Mouse (Mus musculus) stomach, embryonic 15.5 days (tissue): Measurements from ENCODE around the gene Nmt2. TPM values are rescaled to one million over a fixed set of nuclear protein-coding genes. Genes with fewer than 3 reads are reported as not detected.
A peak's percentile ranks its signal among the peaks of the same experiment; 100 is the strongest.

Source experiments
- ATAC-seq: fragments of 200-750 bp; cut with Nextera tagmentation; 2 replicates; pipeline ENCODE4 v1.8.0; 2017; ENCODE audit warnings: low read depth, moderate number of reproducible peaks, moderate TSS enrichment; ENCODE audit not compliant: insufficient read depth, low FRiP score
- H3K27ac ChIP-seq: fragments of 300-500 bp; sonication (generic); 2 replicates; pipeline ENCODE4 v1.5.1; 2015; ENCODE audit warnings: mild to moderate bottlenecking, inconsistent platforms
- H3K27me3 ChIP-seq: fragments of 300-500 bp; sonication (generic); replicated peaks from 2 replicates; pipeline ENCODE4 v1.6.1; 2015; ENCODE audit warnings: inconsistent platforms
- H3K36me3 ChIP-seq: fragments of 300-500 bp; sonication (generic); 2 replicates; pipeline ENCODE4 v1.6.1; 2015; ENCODE audit warnings: inconsistent platforms
- H3K4me1 ChIP-seq: fragments of 300-500 bp; sonication (generic); 2 replicates; pipeline ENCODE4 v1.6.1; 2015; ENCODE audit warnings: inconsistent platforms
- H3K4me2 ChIP-seq: fragments of 300-500 bp; sonication (generic); 2 replicates; pipeline ENCODE4 v1.6.1; 2015; ENCODE audit warnings: mild to moderate bottlenecking, inconsistent platforms
- H3K4me3 ChIP-seq: fragments of 300-500 bp; sonication (generic); replicated peaks from 2 replicates; pipeline ENCODE4 v1.5.1; 2015; ENCODE audit warnings: inconsistent platforms
- H3K9ac ChIP-seq: fragments of 300-500 bp; sonication (generic); 2 replicates; pipeline ENCODE4 v1.6.1; 2015; ENCODE audit warnings: inconsistent platforms
- H3K9me3 ChIP-seq: fragments of 300-500 bp; sonication (generic); 2 replicates; pipeline ENCODE4 v1.6.1; 2016; ENCODE audit warnings: inconsistent platforms
- WGBS: fragments of 180-500 bp; shearing (Covaris S2); methylation state at CpG from one replicate; pipeline ENCODE4 v1.1.7; 2015; 5-methylcytosine and 5-hydroxymethylcytosine counted together
- polyA plus RNA-seq: library from polyadenylated mRNA; unstranded; fragments of >200 nt; fragmentation: Nextera tagmentation; extraction: Ambion mirVana; gene quantifications from 2 replicates; pipeline ENCODE4 v1.2.1, GENCODE M21; 2015

Nmt2 gene
- polyA plus RNA-seq, 1 experiment from 2014 or later = 38.2 TPM

- H3K9ac ChIP-seq = peak overlapping the region; percentile 76
- peak; percentile 3 for ATAC-seq
- H3K4me2 ChIP-seq = peak overlapping the region; percentile 78
- peak overlapping the region; percentile 87 for H3K27ac ChIP-seq
- under 1% methylated on average over 57 of the region's 60 CpGs for WGBS
- H3K27me3 ChIP-seq = no peaks in the 10 kb centered on the region
- peaks cover 6% of the 10 kb centered on the region; the same call in 1 of the 2 replicates for H3K4me1 ChIP-seq
- H3K9me3 ChIP-seq = no peaks in the 10 kb centered on the region
- H3K4me3 ChIP-seq = peak overlapping the region; percentile 91
- H3K36me3 ChIP-seq = no peaks in the 10 kb centered on the region
Observed at GRCm38 (mm10) chr2:3284473-3285180, 615 bp downstream of the Nmt2 start.

GRCm38 (mm10) chr2:3285181-3285530, 1.1 kb downstream of the Nmt2 start:
- peak overlapping the region; percentile 78 for H3K4me2 ChIP-seq
- peak overlapping the region; percentile 87; the same call in 1 of the 2 replicates for H3K27ac ChIP-seq
- peaks cover 6% of the 10 kb centered on the region; the same call in 1 of the 2 replicates for H3K4me1 ChIP-seq
- peak overlapping the region; percentile 91 for H3K4me3 ChIP-seq
- no peaks in the 10 kb centered on the region for H3K36me3 ChIP-seq
- no peaks in the 10 kb centered on the region for H3K9me3 ChIP-seq
- ATAC-seq = no peak
- 2% methylated on average over 6 of the region's 6 CpGs for WGBS
- H3K9ac ChIP-seq = peak overlapping the region; percentile 76; the same call in 1 of the 2 replicates
- H3K27me3 ChIP-seq = no peaks in the 10 kb centered on the region

- 51% methylated on average over 3 of the region's 3 CpGs for WGBS
- ATAC-seq = no peak
- H3K4me1 ChIP-seq = peaks cover 6% of the 10 kb centered on the region; the same call in 1 of the 2 replicates
- H3K27ac ChIP-seq = no peak overlapping the region
- H3K27me3 ChIP-seq = no peaks in the 10 kb centered on the region
- H3K4me2 ChIP-seq = peak overlapping the region; percentile 78
- H3K9ac ChIP-seq = no peak overlapping the region
- no peaks in the 10 kb centered on the region for H3K9me3 ChIP-seq
- H3K4me3 ChIP-seq = no peak overlapping the region
- H3K36me3 ChIP-seq = no peaks in the 10 kb centered on the region
Observed at GRCm38 (mm10) chr2:3285709-3286108, 1.7 kb downstream of the Nmt2 start.

- no peak overlapping the region for H3K4me3 ChIP-seq
- no peak for ATAC-seq
- no peak overlapping the region for H3K4me2 ChIP-seq
- H3K27ac ChIP-seq = no peak overlapping the region
- no peak overlapping the region for H3K9ac ChIP-seq
- 73% methylated on average over 2 of the region's 2 CpGs for WGBS
- no peaks in the 10 kb centered on the region for H3K36me3 ChIP-seq
- no peaks in the 10 kb centered on the region for H3K9me3 ChIP-seq
- peaks cover 6% of the 10 kb centered on the region; the same call in 1 of the 2 replicates for H3K4me1 ChIP-seq
- no peaks in the 10 kb centered on the region for H3K27me3 ChIP-seq
Observed at GRCm38 (mm10) chr2:3286243-3286642, 2.2 kb downstream of the Nmt2 start.

- no peaks in the 10 kb centered on the region for H3K27me3 ChIP-seq
- no peaks in the 10 kb centered on the region for H3K9me3 ChIP-seq
- H3K4me1 ChIP-seq = no peaks in the 10 kb centered on the region
- H3K36me3 ChIP-seq = no peaks in the 10 kb centered on the region
- H3K27ac ChIP-seq = no peak overlapping the region
- WGBS = 82% methylated on average over 1 of the region's 1 CpGs
- H3K9ac ChIP-seq = no peak overlapping the region
- no peak for ATAC-seq
- H3K4me3 ChIP-seq = no peak overlapping the region
- no peak overlapping the region for H3K4me2 ChIP-seq
Observed at GRCm38 (mm10) chr2:3289581-3289980, 5.6 kb downstream of the Nmt2 start.

GRCm38 (mm10) chr2:3292170-3292569, 8.2 kb downstream of the Nmt2 start:
- no peak overlapping the region for H3K9ac ChIP-seq
- no peaks in the 10 kb centered on the region for H3K4me1 ChIP-seq
- H3K4me2 ChIP-seq = no peak overlapping the region
- ATAC-seq = no peak
- no peaks in the 10 kb centered on the region for H3K27me3 ChIP-seq
- H3K27ac ChIP-seq = no peak overlapping the region
- no peaks in the 10 kb centered on the region for H3K9me3 ChIP-seq
- WGBS = 76% methylated on average over 1 of the region's 1 CpGs
- H3K4me3 ChIP-seq = no peak overlapping the region
- no peaks in the 10 kb centered on the region for H3K36me3 ChIP-seq

GRCm38 (mm10) chr2:3295826-3296225, 11.8 kb downstream of the Nmt2 start:
- no peak overlapping the region for H3K9ac ChIP-seq
- no peaks in the 10 kb centered on the region for H3K36me3 ChIP-seq
- no peaks in the 10 kb centered on the region for H3K9me3 ChIP-seq
- H3K27me3 ChIP-seq = no peaks in the 10 kb centered on the region
- H3K4me2 ChIP-seq = no peak overlapping the region
- no peak for ATAC-seq
- H3K4me3 ChIP-seq = no peak overlapping the region
- WGBS = 76% methylated on average over 7 of the region's 7 CpGs
- H3K27ac ChIP-seq = no peak overlapping the region
- H3K4me1 ChIP-seq = no peaks in the 10 kb centered on the region

GRCm38 (mm10) chr2:3305426-3306025, 21.5 kb downstream of the Nmt2 start:
- no peak for ATAC-seq
- WGBS = 46% methylated on average over 3 of the region's 3 CpGs

GRCm38 (mm10) chr2:3323132-3323531, 39.1 kb downstream of the Nmt2 start:
- H3K36me3 ChIP-seq = peaks cover 19% of the 10 kb centered on the region; the same call in 1 of the 2 replicates
- no peaks in the 10 kb centered on the region for H3K9me3 ChIP-seq
- ATAC-seq = no peak
- no peaks in the 10 kb centered on the region for H3K4me1 ChIP-seq
- H3K27ac ChIP-seq = no peak overlapping the region
- no peak overlapping the region for H3K9ac ChIP-seq
- 73% methylated on average over 2 of the region's 2 CpGs for WGBS
- no peaks in the 10 kb centered on the region for H3K27me3 ChIP-seq
- no peak overlapping the region for H3K4me3 ChIP-seq
- H3K4me2 ChIP-seq = no peak overlapping the region

More at GRCm38 (mm10) chr2:3305426-3306025, 21.5 kb downstream of the Nmt2 start:
- Histone ChIP-seq H3K27ac (no peak overlapping the region), H3K27me3 (no peaks in the 10 kb centered on the region), H3K4me2 (no peak overlapping the region), H3K4me3 (no peak overlapping the region), H3K36me3 (peaks cover 5% of the 10 kb centered on the region; the same call in 1 of the 2 replicates), H3K4me1 (no peaks in the 10 kb centered on the region), H3K9me3 (no peaks in the 10 kb centered on the region), H3K9ac (no peak overlapping the region)

GRCm38 (mm10) chr2:3324381-3325130, 40.5 kb downstream of the Nmt2 start:
- no peak for ATAC-seq
- WGBS = 90% methylated on average over 7 of the region's 7 CpGs
- H3K27ac ChIP-seq = no peak overlapping the region
- H3K36me3 ChIP-seq = peaks cover 25% of the 10 kb centered on the region; the same call in 1 of the 2 replicates
- no peak overlapping the region for H3K4me2 ChIP-seq
- H3K27me3 ChIP-seq = no peaks in the 10 kb centered on the region
- H3K9me3 ChIP-seq = no peaks in the 10 kb centered on the region
- H3K4me1 ChIP-seq = no peaks in the 10 kb centered on the region
- no peak overlapping the region for H3K4me3 ChIP-seq
- no peak overlapping the region for H3K9ac ChIP-seq

GRCm38 (mm10) chr2:3326547-3326946, 42.5 kb downstream of the Nmt2 start:
- H3K4me3 ChIP-seq = no peak overlapping the region
- no peaks in the 10 kb centered on the region for H3K9me3 ChIP-seq
- peaks cover 8% of the 10 kb centered on the region for H3K4me1 ChIP-seq
- no peaks in the 10 kb centered on the region for H3K27me3 ChIP-seq
- H3K9ac ChIP-seq = no peak overlapping the region
- peaks cover 25% of the 10 kb centered on the region; the same call in 1 of the 2 replicates for H3K36me3 ChIP-seq
- no peak for ATAC-seq
- no peak overlapping the region for H3K4me2 ChIP-seq
- H3K27ac ChIP-seq = no peak overlapping the region
- WGBS = 76% methylated on average over 1 of the region's 1 CpGs

GRCm38 (mm10) chr2:3327351-3327750, 43.3 kb downstream of the Nmt2 start:
- Histone ChIP-seq H3K36me3 (peaks cover 25% of the 10 kb centered on the region; the same call in 1 of the 2 replicates), H3K4me2 (no peak overlapping the region), H3K4me3 (no peak overlapping the region), H3K9ac (no peak overlapping the region), H3K27me3 (no peaks in the 10 kb centered on the region), H3K4me1 (peaks cover 9% of the 10 kb centered on the region), H3K27ac (no peak overlapping the region), H3K9me3 (no peaks in the 10 kb centered on the region)
- 18% methylated on average over 1 of the region's 1 CpGs for WGBS
- ATAC-seq = no peak
